Comparison of ENCODE assay signal across 8 mouse cellular contexts in genomic region chr16:84702230-84703128, GRCm38 (mm10). TPM values are rescaled to one million over a fixed set of nuclear protein-coding genes. Genes with fewer than 3 reads are reported as not detected.
DNase-seq lines count a peak whose midpoint lies in the region; ATAC-seq and TF ChIP-seq lines count a peak whose summit lies in the region.

No protein-coding gene starts in this region.

- H3K4me3 ChIP-seq in C2C12 (ENCODE audit: insufficient read depth, poor library complexity, severe bottlenecking) (peak overlapping the region; percentile 54), myocyte (peak overlapping the region; percentile 49)
- H3K4me3 ChIP-seq in forebrain, postnatal 0 days (ENCODE audit: low read depth, low read length) = peak overlapping the region; percentile 49
- H3K4me3 ChIP-seq in hindbrain, embryonic 16.5 days (ENCODE audit: low read length) = peak overlapping the region; percentile 71
- peak overlapping the region; percentile 57 for H3K4me3 ChIP-seq in liver, embryonic 13.5 days (replicated peaks)

- H3K4me1 ChIP-seq in forebrain, postnatal 0 days (ENCODE audit: insufficient read depth) = no peaks in the 10 kb centered on the region
- H3K4me1 ChIP-seq in hindbrain, embryonic 16.5 days (ENCODE audit: control insufficient read depth, insufficient read depth, low read depth, low read length) = peaks cover 8% of the 10 kb centered on the region; the same call in 1 of the 2 replicates
- H3K4me1 ChIP-seq in liver, embryonic 13.5 days (replicated peaks) = no peaks in the 10 kb centered on the region

- H3K79me2 ChIP-seq in C2C12 (ENCODE audit: control insufficient read depth, insufficient read depth) = peaks cover 44% of the 10 kb centered on the region
- H3K79me2 ChIP-seq in myocyte (ENCODE audit: control insufficient read depth, insufficient read depth) = peaks cover 36% of the 10 kb centered on the region

- H3K27ac ChIP-seq in forebrain, postnatal 0 days (ENCODE audit: low read depth, low read length) = no peak overlapping the region
- H3K27ac ChIP-seq in hindbrain, embryonic 16.5 days (ENCODE audit: low read depth, low read length) = no peak overlapping the region
- no peak overlapping the region for H3K27ac ChIP-seq in liver, embryonic 13.5 days

- peak; percentile 18; the same call in 1 of the 2 replicates for ATAC-seq in forebrain, postnatal 0 days
- ATAC-seq in hindbrain, embryonic 16.5 days = peak; percentile 58
- ATAC-seq in liver, embryonic 13.5 days (ENCODE audit: low read depth) = no peak

- peak; percentile 50 for DNase-seq in adrenal gland, adult 2 months
- no peak for DNase-seq in forebrain, postnatal 0 days
- DNase-seq in liver, embryonic 13.5 days = no peak
- DNase-seq in thymus, postnatal 25 days = peak; percentile 48
- DNase-seq in layer of hippocampus, postnatal 25 days (ENCODE audit: extremely low spot score in 1 of 2, low spot score in 1 of 2) = no peak

- WGBS in forebrain, postnatal 0 days = 13% methylated on average over 39 of the region's 39 CpGs
- WGBS in hindbrain, embryonic 16.5 days = 13% methylated on average over 39 of the region's 39 CpGs
- 11% methylated on average over 39 of the region's 39 CpGs for WGBS in liver, embryonic 13.5 days (ENCODE audit: insufficient replicate concordance)

- no peaks in the 10 kb centered on the region for H3K36me3 ChIP-seq in C2C12 (ENCODE audit: control insufficient read depth, insufficient read depth)
- no peaks in the 10 kb centered on the region for H3K36me3 ChIP-seq in forebrain, postnatal 0 days (ENCODE audit: insufficient read depth)
- no peaks in the 10 kb centered on the region for H3K36me3 ChIP-seq in hindbrain, embryonic 16.5 days (ENCODE audit: control insufficient read depth, insufficient read depth, low read length)
- no peaks in the 10 kb centered on the region for H3K36me3 ChIP-seq in liver, embryonic 13.5 days
- no peaks in the 10 kb centered on the region for H3K36me3 ChIP-seq in myocyte (ENCODE audit: control insufficient read depth, insufficient read depth)

- no peak overlapping the region for H3K9ac ChIP-seq in forebrain, postnatal 0 days
- peak overlapping the region; percentile 69 for H3K9ac ChIP-seq in hindbrain, embryonic 16.5 days (ENCODE audit: low read depth, low read length)
- H3K9ac ChIP-seq in liver, embryonic 13.5 days = no peak overlapping the region

- H3K27me3 ChIP-seq in C2C12 (ENCODE audit: control insufficient read depth, insufficient read depth, insufficient read length) = no peaks in the 10 kb centered on the region
- peaks cover 17% of the 10 kb centered on the region for H3K27me3 ChIP-seq in forebrain, postnatal 0 days (ENCODE audit: insufficient read depth, low read length)
- H3K27me3 ChIP-seq in hindbrain, embryonic 16.5 days (replicated peaks; ENCODE audit: control insufficient read depth, insufficient read depth, low read length) = peaks cover 11% of the 10 kb centered on the region
- H3K27me3 ChIP-seq in liver, embryonic 13.5 days = peaks cover 38% of the 10 kb centered on the region
- no peaks in the 10 kb centered on the region for H3K27me3 ChIP-seq in myocyte (ENCODE audit: control insufficient read depth, insufficient read depth, insufficient read length)

- TF ChIP-seq CTCF in C2C12 (IDR thresholded peaks at IDR 0.05; ENCODE audit: control insufficient read depth, insufficient read depth, insufficient read length) = no peak
- no peak for TF ChIP-seq CTCF in forebrain, postnatal 0 days (IDR thresholded peaks at IDR 0.05; ENCODE audit: low read depth)

- peaks cover 36% of the 10 kb centered on the region for H3K79me3 ChIP-seq in C2C12 (ENCODE audit: low read depth)

- H3K4me2 ChIP-seq in forebrain, postnatal 0 days (ENCODE audit: low read depth) = peak overlapping the region; percentile 99
- peak overlapping the region; percentile 100 for H3K4me2 ChIP-seq in hindbrain, embryonic 16.5 days (ENCODE audit: low read length)
- peak overlapping the region; percentile 74 for H3K4me2 ChIP-seq in liver, embryonic 13.5 days
- peak overlapping the region; percentile 57 for H3K4me2 ChIP-seq in myocyte (ENCODE audit: low read depth)

- H3ac ChIP-seq in C2C12 (ENCODE audit: control insufficient read depth, insufficient read length, low read depth) = peak overlapping the region; percentile 5
- peak overlapping the region; percentile 51 for H3ac ChIP-seq in myocyte (ENCODE audit: control insufficient read depth, insufficient read length)

- no peaks in the 10 kb centered on the region for H3K9me3 ChIP-seq in forebrain, postnatal 0 days (ENCODE audit: low read length)
- no peaks in the 10 kb centered on the region for H3K9me3 ChIP-seq in hindbrain, embryonic 16.5 days (ENCODE audit: control insufficient read depth, low read length)
- H3K9me3 ChIP-seq in liver, embryonic 13.5 days (replicated peaks) = no peaks in the 10 kb centered on the region

- no peak for TF ChIP-seq POLR2A in myocyte (IDR thresholded peaks at IDR 0.05; ENCODE audit: insufficient read length, low read depth)

TF ChIP-seq in C2C12, 6 proteins besides CTCF, POLR2A, EP300 and RAD21:
- TF ChIP-seq MAX (IDR thresholded peaks at IDR 0.05) (no peak), MYOG (IDR thresholded peaks at IDR 0.05; ENCODE audit: control insufficient read depth, extremely low read depth, insufficient read length) (no peak), MYOD1 (IDR thresholded peaks at IDR 0.05; ENCODE audit: control insufficient read depth, insufficient read length, low read depth) (no peak), CEBPB (IDR thresholded peaks at IDR 0.05; ENCODE audit: low read depth) (no peak), USF1 (IDR thresholded peaks at IDR 0.05; ENCODE audit: low read depth) (no peak), FOSL1 (IDR thresholded peaks at IDR 0.05; ENCODE audit: insufficient read depth, low read length, poor library complexity, severe bottlenecking) (no peak)

TF ChIP-seq in myocyte, 11 proteins besides CTCF, POLR2A, EP300 and RAD21:
- TF ChIP-seq TCF12 (IDR thresholded peaks at IDR 0.05; ENCODE audit: insufficient read depth, poor library complexity, severe bottlenecking) (no peak), MYOD1 (IDR thresholded peaks at IDR 0.05; ENCODE audit: control insufficient read depth in 1 of 3, insufficient read length in 2 of 3, low read depth in 2 of 3) (no peak), POLR2AphosphoS2 (IDR thresholded peaks at IDR 0.05; ENCODE audit: insufficient read length, low read depth) (no peak), CEBPB (IDR thresholded peaks at IDR 0.05; ENCODE audit: insufficient read depth, poor library complexity, severe bottlenecking) (no peak), MYOG (IDR thresholded peaks at IDR 0.05; ENCODE audit: control insufficient read depth in 1 of 3, insufficient read depth in 1 of 3, insufficient read length in 2 of 3, low read depth in 2 of 3) (no peak), TCF3 (IDR thresholded peaks at IDR 0.05; ENCODE audit: insufficient read length, low read depth) (no peak), SRF (IDR thresholded peaks at IDR 0.05; ENCODE audit: control insufficient read depth, insufficient read length, low read depth) (no peak), REST (IDR thresholded peaks at IDR 0.05; ENCODE audit: insufficient read depth, insufficient read length) (no peak), E2F4 (IDR thresholded peaks at IDR 0.05; ENCODE audit: insufficient read depth) (no peak), USF1 (IDR thresholded peaks at IDR 0.05; ENCODE audit: low read depth) (no peak), MAX (IDR thresholded peaks at IDR 0.05; ENCODE audit: low read depth) (no peak)

RNA-seq across cellular contexts. Expression of gene Mrpl39, which starts 33.1 kb away (rescaled TPM):
- polyA plus RNA-seq in C2C12 (2012; fragmentation: generic; extraction: Trizol) (44.7 TPM), myocyte (2012; fragmentation: generic; extraction: Trizol) (36.6 TPM)
- total RNA-seq in adrenal gland, adult 2 months (2021) = 10 to 100 TPM; 44.0 to 48.8 TPM
- 9.9 and 16.9 TPM in 2 replicates for polyA plus RNA-seq in adrenal gland, adult 2 months (2012; rRNA removed)
- total RNA-seq in forebrain, postnatal 0 days (2014; rRNA removed) = 37.8 and 74.6 TPM in 2 replicates
- 34.5 and 35.4 TPM in 2 replicates for polyA plus RNA-seq in forebrain, postnatal 0 days (2015; fragmentation: Nextera tagmentation; extraction: Ambion mirVana)
- polyA plus RNA-seq in hindbrain, embryonic 16.5 days (2015; fragmentation: Nextera tagmentation; extraction: Ambion mirVana) = 35.6 and 36.0 TPM in 2 replicates
- polyA plus RNA-seq in liver, embryonic 13.5 days (2015; fragmentation: Nextera tagmentation; extraction: Ambion mirVana) = 30.3 and 35.5 TPM in 2 replicates
- 10 to 100 TPM; 21.1 to 22.6 TPM for total RNA-seq in layer of hippocampus, postnatal 25 days (2021)

Comparison
In these comparisons a context has a peak if more than half of its experiments do, and no peak if none do; other contexts are left out.
1. DNase-seq: peak in adrenal gland, adult 2 months (single experiment) and thymus, postnatal 25 days (single experiment); none in forebrain, postnatal 0 days (single experiment), liver, embryonic 13.5 days (single experiment) and layer of hippocampus, postnatal 25 days (0 of 2).
2. Peak in every context shown above with its lines, with median percentiles within 50 percentile points of each other: H3K4me3 ChIP-seq and H3K4me2 ChIP-seq.